Mouse (Mus musculus) cerebellum, postnatal 25 days (tissue): ENCODE measurements around the gene Slc5a10.
"Not testable (repeated sequence)": the region's sequence is repeated elsewhere in the genome, so short reads cannot be mapped to it uniquely, and the experiment has no call there.

Experiments
- DNase-seq, 2 experiments: peaks; one replicate each; pipeline ENCODE4 v3.0.0; 2021; ENCODE audit warnings: mixed read lengths in 2 of 2

Gene Slc5a10

DNA sequence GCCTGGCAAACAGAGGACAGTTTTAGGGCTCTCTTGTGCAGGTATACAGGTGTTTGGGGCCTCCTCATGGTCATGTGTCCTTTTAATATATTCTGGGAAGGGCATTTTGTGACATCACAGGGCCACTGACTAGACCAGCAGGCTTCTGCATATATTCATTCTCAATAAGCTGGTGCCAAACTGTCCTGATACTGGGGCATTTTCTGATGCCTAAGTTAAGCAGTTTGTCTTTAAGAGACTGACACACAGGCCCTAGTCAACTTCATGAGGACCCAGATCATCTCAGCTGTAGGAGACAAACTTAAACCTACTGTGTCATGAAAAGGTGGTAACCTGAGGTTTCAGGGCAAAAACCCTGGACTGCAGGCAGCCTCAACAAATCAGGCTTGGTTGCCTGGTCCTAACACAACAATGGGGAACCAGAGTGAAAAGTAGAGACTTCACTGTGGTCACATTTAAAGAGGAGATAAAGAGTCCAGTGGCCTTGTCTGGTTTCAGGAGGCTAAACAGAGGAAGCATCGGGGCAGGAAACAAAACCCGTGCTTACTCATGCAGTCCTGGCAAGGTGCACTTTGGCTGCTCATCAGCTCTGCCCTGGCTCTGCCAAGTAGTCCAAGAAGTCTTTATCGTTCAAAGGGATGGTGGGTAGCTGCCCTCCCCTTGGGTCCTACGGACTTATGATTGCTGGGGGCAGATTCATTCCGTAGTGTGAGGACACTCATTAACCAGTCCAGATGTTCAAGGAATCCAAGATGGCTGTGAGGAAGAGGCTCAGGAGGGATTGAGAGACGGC lies 72.5 kb downstream of the Slc5a10 start:
- DNase-seq = peak; percentile 50 to 67

DNA sequence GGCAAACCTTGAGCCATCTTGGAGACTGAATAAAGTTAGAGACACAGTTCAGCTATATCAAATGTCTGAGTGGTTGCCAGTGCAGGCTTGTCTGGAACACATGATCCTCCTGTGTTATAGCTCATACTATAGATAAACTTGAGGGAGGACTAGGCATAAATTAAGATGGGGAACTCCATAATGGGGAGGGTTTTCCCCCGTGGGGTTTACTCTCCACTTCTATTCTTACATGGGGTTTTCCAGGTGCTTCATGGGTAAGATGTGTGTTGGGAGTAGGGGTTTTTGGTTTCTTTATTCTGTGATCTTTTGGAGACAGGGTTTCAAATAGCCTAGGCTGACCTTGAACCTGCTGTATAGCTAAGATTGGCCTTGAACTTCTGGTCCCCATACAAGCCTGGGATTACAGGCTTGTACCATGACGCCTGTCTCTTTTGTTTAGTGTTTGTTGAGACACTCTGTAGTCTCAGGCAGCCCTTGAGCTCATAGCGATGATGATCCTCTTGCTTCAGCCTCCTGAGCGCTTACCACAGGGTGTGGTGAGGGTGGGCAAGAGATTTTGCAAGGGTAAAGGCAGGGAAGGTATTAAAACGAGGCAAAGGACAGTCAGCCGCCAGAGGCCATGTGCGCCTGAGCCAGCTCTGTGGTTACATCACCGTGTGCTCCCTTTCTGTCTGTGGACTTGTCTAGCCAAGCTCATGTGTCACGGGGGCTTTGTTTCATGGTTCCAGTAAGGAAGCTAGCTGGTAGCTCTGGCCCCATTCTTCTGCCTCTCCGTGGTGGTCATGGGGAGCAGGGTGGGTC lies 73.3 kb downstream of the Slc5a10 start:
- no peak for DNase-seq

DNA sequence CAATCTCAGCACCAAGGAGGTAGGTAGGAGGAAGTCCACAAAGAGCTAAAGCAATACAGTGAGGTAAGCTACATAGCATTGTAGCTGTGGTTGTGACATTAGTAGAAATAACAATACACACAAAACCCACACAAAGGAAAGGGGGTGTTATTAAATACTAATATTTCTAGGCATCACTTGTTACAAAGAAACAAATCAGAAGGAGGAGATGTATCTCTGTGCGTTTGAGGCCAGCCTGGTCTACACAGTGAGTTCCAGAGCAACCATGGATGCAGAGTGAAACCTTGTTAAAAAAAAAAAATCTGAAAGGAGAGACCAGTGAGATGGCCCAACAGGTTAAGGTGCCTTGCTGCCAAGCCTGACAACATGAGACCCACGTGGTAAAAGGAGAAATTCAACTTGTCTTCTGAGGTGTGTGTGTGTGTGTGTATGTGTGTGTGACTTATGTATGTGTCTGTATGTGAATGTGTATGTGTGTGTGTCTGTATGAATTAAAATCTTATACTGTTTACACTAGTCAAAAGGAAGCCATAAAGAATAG lies 74.1 kb downstream of the Slc5a10 start:
- DNase-seq = no peak

DNA sequence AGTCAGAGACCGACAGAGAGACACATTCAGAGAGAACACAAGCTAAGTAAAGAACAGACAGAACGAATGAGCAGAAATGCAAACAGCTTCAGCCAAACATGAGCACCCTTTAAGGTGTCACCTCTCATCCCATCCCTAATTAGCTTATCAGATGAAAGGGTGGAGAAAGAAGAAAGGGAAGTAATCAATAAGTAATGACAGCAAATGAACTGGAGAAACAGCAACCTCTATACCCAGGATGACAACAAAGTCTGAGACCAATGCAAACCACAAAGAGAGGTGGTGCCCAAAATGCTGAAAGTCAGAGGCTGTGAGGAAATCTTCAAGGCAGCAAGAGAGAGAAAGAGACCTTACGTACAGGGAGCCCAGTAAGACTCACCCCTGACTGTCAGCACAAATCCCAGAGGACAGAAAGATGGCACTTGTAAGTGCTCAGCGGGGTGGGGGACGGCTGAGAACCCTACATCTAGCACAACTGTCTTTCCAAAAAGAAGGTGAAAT lies 75.2 kb downstream of the Slc5a10 start:
- no peak for DNase-seq

DNA sequence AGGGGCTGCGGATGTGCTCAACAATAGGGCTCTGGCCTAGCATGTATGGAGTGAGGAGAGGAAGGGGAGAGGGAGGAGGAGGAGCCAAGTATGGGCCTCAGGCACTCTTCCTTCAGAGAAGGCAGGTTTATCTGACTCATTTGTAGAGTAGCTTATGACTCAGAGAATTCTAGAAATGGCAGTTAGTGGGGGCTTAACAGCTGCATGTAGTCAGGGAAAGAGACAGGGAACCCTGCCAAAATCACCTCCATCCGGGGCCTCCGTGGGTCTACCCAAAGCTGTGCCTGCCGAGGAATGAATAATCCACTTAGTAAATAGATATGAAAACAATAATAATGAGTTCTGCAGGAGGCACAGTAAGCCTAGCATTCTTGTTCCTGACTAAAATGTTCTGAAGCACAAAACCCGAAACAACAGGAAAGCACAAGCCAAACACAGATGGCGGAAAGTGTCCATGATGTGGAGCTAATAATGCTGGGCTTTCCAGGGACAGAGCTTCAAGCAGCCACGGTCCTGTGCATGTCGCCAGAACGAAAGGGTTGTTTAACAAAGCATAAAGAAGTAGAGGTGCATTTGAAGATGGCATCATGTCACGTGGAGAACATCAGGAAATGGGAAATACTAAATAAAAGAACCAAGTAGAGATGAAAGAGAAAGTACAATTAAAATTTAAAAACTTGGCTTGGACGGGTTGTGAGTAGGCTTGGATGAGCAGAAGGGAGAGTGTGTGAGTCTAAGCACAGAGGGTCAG lies 75.9 kb downstream of the Slc5a10 start:
- DNase-seq = no peak

DNA sequence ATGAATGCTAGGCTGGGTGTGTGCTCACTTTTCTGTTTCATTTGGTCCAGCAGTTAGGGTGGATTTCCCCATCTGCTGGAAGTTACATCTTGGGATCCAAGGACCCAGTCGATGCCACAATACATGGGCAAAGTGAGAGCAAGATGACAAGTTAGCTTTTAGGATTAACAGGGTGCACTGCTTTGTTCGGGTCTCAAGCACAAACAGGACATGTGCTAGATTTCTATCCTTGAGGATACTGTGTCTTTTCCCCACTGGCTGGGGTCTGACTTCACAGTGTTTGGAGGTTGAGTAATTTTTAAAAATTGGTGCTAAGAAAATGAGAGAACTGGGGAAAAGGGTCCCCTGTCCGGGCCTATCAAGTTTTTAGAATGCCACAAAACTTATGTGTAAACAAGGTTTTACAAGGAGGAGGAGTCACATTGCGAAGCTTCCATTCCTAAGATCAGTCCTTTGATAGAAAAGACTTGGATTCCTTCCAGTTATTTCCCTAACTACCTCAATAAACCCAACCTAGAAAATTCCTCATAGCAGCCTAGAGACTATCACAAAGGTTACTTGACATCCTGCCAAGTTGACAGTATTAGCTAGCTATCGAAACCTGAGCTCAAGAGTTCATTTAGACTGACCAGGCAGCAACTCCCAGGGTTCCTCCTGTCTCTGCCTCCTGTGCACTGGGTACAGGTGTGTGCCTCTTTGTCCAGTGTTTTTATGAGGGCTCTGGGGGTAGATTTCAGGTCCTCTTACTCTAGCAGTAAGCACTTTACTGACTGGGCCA lies 77.3 kb downstream of the Slc5a10 start:
- no peak for DNase-seq

DNA sequence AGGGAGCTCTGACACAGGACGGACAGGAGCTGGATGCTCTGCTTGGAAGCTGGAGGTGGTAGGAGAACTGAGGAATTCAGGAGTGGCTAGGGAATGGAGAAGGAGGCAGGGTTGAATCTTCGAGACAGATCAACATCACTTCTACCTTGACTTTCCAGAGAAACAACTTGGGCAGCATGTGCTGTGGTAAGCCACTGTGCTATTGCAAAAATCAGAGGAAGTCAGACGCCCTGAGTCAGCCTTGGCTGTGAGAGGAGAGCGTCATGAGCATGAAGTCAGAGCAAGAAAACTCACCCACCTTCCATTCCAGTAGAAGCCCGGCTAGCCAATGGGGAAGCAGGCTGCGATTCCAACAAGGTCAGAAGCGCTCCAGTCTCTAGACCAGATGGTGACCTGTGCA lies 78.5 kb downstream of the Slc5a10 start:
- DNase-seq = no peak

DNA sequence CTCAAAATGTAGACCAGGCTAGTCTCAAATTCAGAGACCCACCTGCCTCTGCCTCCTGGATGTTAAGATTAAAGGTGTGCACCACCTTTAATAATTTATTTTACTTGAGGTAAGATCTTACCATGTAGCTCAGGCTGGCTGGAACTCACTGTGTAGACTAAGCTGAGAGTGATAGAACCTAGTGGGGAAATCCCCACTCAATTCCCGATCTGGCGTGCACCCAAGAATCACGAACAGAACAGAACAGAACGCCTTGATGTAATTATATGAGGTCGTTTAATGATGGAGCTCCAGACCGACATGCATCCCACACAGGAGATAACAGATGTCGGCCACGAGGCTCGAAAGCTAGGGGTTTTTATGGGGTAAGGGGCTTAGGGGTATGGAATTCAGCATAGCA lies 80.0 kb downstream of the Slc5a10 start:
- not testable (repeated sequence) for DNase-seq

DNA sequence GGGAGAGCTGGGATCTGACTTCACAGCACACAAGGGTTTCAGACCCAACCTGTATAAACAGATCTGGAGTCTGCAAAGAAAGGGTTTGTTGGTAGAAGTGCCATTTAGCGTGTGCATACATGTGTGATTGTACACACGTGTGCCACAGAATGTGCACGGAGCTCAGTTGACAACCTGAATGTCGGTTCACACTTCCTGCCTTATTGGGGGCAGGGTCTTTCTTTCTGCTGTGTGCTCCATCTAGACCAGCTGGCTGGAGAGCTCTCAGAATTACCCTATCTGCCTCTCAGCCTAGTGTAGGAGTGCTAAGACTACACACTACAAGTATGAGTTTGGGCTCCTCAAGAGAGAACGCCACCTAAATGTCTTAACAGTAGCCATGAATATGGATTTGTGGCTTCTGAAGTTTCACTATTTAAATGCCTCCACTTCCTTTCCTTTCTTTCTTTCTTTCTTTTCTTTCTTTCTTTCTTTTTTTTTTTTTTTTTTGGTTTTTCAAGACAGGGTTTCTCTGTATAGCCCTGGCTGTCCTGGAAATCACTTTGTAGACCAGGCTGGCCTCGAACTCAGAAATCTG lies 80.9 kb downstream of the Slc5a10 start:
- no peak for DNase-seq

DNA sequence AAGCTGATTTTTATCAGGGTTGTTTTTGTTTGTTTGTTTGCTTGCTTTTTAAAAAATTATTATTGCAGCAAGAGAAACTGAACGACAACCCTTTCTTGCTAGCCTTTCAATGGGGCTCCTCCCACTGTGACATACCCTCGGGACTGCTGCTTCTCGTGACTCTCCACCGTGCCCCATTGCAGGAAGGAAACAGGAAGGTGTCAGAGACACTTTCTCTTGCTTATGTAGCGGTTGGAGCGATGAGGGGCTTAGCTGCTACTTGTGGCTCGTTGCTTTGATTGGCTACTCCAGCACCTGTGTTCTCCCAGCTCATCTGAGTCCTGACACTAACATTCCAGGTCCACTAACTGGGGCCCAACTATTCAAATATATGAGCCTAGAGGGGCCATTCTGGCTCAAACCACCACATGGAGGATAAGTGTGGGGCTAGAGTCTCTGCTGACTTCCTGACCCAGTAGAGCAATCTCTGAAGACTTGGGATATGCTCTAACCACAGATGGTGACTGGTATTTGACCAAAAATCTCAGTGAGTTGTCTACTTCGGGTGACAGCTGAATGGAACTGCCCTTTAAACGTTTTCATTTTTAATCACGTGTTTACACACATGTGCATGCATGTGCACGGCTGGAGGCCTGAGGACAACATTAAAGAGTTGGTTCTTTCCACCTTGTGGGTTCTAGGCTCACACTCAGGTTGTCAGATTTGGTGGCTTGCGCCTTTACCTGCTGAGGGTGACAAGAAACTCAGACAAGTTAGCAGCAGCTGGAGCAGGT lies 81.7 kb downstream of the Slc5a10 start:
- no peak for DNase-seq

DNA sequence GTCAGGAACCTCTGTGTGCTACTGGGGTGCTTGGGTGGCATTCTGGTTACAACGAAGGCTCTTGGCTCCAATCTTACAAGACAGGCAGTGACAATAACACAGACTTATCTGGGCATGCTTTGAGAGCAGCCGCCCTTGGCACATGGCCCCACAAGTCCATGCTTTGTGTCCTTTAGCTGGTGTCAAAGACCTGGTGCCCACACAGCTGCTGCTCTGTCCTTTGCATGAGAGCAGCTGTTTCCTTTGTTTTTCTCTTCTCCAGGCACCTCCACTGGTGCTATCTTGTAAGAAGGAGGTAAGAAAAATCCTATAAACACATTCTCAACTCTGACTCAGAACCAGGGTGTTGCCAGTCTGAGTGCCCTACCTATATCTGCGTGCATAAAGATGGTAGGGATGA lies 82.8 kb downstream of the Slc5a10 start:
- DNase-seq = no peak

DNA sequence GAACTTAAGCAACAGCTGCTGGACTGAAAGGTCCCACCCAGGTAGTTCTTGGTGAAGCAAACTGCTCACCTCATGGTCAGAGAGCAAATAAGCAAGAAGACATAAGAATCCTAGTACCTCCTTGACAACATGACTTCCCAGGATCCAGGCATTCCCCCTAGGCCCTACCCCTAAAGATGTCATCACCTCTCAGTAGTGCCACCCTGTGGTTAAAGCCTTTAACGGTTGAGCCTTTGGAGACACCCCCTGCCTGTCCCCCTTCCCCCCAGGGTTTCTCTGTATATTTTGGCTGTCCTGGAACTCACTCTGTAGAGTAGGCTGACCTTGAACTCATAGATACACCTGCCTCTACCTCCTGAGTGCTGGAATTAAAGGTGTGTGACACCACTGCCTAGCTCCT lies 83.2 kb downstream of the Slc5a10 start:
- no peak for DNase-seq

DNA sequence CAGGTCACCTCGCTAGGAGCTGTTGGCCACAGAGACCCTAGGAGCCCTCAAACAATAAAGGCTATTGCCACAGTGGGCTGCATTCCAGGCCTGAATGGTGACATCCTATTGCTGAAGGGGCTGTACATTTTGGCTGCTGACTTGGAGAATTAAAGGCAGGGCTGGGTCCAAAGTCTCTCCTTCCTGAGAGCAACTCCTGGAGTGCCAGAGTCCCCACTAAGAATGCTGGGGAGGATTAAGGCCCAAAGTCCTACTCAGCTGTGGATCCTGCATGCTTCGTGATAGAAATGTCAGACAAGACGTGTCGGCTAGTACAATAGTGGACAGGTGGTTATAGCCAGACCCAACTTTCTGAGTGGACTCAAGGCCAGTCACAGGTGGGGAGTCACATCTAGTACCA lies 84.3 kb downstream of the Slc5a10 start:
- DNase-seq = not testable (repeated sequence)

DNA sequence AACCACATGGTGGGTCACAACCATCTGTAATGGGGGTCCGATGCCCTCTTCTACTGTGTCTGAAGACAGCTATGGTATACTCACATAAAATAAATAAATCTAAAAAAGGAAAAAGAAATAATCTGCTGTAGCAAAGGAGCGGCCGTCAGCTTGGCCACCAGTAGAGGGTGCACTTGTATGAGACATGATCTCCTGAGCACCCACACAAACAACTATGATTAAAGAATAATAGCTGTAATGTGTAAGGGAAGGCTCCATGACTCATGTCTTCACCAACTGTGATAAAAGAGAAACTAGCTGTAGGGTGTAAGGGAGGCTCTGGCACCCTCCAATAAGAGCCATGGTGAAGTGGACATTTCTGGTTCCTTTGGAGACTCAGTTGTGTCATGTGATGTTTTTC lies 91.0 kb downstream of the Slc5a10 start:
- no peak for DNase-seq

DNA sequence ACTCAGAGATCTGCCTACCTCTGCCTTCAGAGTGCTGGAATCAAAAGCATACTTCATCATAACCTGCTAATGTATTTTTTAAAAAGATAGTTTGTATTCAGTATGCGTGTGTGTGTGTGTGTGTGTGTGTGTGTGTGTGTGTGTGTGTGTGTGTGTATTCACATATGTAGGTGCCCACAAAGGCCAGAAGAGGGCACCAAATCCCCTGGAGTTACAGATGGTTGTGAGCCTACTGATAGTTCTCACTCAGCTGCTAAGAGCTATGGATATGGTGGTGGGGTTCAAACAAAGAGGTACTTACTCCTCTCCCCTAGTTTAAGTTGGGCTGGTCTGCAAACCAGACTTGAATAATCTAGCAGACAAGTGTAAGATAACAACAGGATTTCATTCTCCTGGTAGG lies 94.1 kb downstream of the Slc5a10 start:
- no peak for DNase-seq

DNA sequence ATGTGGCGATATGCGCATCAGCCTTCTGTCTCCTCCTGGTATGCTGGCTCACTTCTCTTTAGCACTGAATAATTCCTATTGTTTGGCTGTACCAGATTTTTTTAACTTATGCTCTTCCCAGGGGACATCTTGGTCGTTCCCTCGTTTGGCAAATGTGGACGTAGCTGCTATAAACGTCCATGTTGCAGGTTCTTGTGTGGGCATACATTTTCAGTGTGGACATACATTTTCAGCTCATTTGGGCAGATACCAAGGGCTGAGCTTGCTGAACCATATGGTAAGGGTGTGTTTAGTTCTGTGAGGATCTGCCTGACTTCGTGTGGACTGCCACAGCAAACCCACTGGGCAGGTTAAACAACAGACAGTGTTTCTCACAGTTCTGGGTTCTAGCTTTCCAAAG lies 95.5 kb downstream of the Slc5a10 start:
- DNase-seq = no peak
